Mouse (Mus musculus) spleen, postnatal 14 days (tissue): ENCODE results near the gene Grb7.

Experiments
- DNase-seq, 2 experiments: peaks; one replicate each; pipeline ENCODE4 v3.0.0; 2021 to 2022; ENCODE audit warnings: low spot score in 2 of 2

Grb7 gene

GRCm38 (mm10) chr11:98445238-98445637, 956 bp upstream of the Grb7 start:
- no peak for DNase-seq

- no peak for DNase-seq
These were observed 515 bp upstream of the Grb7 start for GRCm38 (mm10) chr11:98445679-98446078.

GRCm38 (mm10) chr11:98446562-98447474, 624 bp downstream of the Grb7 start:
- no peak for DNase-seq

DNA sequence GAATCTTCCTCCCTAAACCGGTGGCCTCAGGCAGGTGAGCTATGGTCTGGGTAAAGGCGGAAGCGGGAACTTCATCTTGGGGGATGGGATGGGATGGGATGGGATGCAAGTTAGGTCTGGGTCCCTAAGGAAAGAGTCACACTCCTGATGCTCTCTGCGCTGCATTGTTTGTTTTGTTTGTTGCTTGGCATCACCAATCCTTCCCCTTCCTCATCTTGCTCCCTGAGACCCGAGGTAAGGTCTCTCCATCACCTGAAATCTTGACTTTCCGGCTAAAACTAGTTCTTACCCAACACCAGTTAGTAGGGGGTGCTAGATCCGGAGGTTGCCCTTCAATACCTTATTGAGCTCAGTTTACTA, 1.3 kb downstream of the Grb7 start:
- no peak for DNase-seq

GRCm38 (mm10) chr11:98448191-98448790, 2.1 kb downstream of the Grb7 start:
- no peak for DNase-seq

- DNase-seq: no peak
These were observed 3.2 kb downstream of the Grb7 start for GRCm38 (mm10) chr11:98449419-98449818.

GRCm38 (mm10) chr11:98449921-98450771, 4.0 kb downstream of the Grb7 start:
- DNase-seq: no peak

GRCm38 (mm10) chr11:98455484-98455883, 9.3 kb downstream of the Grb7 start:
- DNase-seq: no peak

GRCm38 (mm10) chr11:98456545-98456944, 10.4 kb downstream of the Grb7 start:
- no peak for DNase-seq

- DNase-seq: no peak
These were observed 10.8 kb downstream of the Grb7 start for GRCm38 (mm10) chr11:98456945-98457344.

- peak; percentile 92 to 94 for DNase-seq
These were observed 11.3 kb downstream of the Grb7 start for GRCm38 (mm10) chr11:98457367-98458120.

DNA sequence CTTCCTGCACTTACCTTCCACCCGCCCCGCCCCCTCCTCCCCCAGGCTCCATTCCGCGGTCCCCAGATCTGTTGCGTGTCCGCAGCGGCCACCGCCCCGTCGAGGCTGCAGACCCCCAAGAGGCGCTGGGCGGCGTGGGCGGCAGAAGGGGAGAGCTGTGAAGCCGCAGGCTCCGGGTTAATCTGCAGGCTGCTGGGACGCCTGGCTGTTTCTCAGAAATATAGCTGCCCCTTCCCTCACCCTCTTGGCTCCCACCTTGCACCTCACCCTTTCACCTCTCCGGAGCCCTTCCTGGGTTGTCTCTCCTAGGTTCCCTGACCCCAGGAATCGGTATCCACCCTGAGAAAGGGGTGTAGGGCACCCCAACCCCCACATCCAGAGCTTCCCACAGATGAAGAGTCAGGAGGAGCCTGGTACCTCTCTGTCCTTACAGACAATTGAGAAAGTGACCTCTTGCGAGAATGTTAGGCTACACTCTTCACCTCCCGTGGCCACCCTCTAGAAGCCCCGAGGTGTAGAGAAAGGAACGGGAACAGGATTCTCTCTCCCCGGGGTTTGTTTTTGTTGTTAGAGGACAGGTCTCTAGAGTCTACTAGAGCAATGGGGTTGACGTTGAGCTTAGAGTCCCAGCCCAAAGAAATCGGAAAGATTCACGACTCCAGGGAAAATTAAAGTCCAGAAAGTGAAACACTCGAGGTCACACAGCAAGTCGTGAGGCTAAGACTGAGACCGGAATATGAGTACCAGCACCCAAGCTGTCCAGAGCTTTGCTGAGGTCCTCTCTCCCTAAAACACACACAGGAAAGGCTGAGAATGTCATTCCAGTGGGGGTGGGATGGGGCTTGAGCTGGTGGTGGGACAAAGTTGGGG, 12.2 kb downstream of the Grb7 start:
- DNase-seq: no peak

DNA sequence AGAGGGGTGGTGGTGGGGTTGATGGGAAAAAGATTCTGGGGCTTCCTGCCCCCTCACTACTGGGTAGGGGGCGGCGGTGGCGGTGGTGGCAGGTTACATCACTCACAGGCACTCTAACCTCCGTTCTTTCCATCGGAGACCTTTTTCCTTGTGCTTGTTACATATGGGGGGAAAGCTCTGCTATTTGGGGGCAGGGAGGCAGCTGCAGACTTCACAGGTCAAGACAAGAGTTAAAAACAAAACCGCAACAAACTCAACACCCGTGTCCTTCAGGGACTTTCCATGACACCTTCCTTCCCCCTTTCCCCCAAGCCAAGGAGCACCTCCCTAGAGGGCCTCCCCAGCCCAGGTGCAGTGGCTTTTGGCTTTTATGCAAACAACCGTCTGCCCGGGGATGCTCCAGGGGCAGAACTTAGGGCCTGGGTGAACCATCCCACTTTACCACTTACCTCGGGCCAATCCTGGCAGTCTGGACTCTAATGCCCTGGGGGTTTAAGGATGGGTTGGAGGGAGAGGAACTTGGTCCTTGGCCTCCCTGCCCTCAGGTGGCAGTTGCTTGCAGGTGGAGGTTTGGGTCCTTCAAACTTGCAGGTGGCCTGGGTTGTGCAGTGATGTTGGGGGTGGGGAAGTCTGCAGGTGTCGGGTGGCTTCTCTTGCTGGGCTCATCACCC, 13.0 kb downstream of the Grb7 start:
- DNase-seq: peak; percentile 34 to 53

- DNase-seq: no peak
These were observed 13.7 kb downstream of the Grb7 start for GRCm38 (mm10) chr11:98459860-98460259.

DNA sequence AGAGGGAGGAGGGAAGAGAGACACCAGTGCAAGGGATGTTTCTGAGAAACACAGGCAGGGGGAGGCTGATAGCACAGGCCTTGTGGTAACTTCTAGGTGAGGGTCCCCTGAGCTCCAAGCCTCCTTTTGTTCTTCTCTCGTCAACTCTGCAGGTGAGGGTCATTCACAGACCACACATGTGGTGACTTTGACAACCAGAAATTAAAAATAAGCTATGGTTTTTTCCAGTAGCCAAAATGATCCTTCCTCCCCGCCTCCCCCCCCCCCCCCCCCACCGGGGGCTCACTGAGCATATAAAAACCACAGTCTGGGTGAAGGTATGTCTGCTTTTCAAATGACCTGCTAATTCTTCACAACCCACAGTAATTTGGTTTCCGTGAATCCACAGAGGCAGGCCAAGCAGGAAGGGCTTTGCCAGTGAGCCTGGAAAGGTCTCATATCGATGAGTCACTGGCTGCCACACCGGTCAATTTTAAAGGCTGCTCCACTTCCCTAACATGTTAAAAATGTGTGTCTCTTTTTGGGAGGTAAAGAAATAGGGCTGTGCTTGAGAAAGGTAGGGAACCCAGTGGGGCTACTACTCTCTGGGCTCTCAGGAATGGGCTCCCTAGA, 15.0 kb downstream of the Grb7 start:
- DNase-seq: no peak

- no peak for DNase-seq
These were observed 16.1 kb downstream of the Grb7 start for GRCm38 (mm10) chr11:98462255-98462654.

DNA sequence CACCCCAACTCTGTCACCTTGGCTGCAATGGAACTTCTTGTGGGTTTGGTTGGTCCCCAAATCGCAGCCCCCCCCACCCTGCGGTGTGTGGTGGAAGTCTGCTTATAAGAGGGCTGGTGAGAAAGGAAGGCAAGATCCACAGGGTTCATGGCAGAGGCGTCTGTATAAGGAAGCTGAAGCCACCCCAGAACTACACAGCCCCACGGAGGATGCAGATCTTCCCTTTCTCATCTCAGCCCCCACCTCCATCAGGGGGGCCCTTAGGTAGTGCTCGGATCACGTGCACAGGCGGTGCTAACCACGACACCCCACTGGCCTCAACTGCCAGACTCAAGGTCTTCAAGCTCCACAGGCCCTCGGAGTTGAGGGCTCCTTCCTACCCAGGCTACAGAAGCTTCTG, 17.7 kb downstream of the Grb7 start:
- no peak for DNase-seq

GRCm38 (mm10) chr11:98464516-98464915, 18.3 kb downstream of the Grb7 start:
- DNase-seq: no peak
